ENCODE assay signal across 8 mouse cellular contexts in the genomic region with DNA sequence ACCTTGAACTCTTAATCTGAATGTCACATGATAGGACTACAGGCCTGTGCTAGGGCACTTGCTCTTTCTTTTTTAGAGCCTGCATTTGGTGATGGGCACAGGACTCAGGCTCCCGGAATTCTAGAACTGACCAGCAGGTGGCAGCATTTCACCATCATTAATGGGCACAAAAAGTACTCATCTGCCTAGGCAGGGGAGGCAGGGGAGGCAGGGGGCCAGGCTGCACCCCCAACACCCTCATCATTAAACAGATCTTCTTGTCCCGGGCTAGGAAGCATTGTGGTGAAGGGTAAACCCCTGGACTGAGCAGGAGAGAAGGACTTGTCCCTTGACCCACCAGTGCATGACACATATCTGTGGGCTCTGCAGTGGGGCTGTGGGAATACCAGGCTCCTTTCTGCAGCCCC. TPM values are rescaled to one million over a fixed set of nuclear protein-coding genes. Genes with fewer than 3 reads are reported as not detected.
A peak's percentile ranks its signal among the peaks of the same experiment; 100 is the strongest.
DNase-seq lines count a peak whose midpoint lies in the region; ATAC-seq and TF ChIP-seq lines count a peak whose summit lies in the region.

No protein-coding gene starts in this region.

- TF ChIP-seq EP300 in liver, postnatal 0 days (IDR thresholded peaks at IDR 0.05; ENCODE audit: low read depth) = no peak

- no peak for TF ChIP-seq POLR2A in cortical plate, adult 2 months (IDR thresholded peaks at IDR 0.05; ENCODE audit: extremely low read depth, insufficient read depth, low read length)

- H3K36me3 ChIP-seq in liver, postnatal 0 days (replicated peaks; ENCODE audit: insufficient read depth, low read length) = no peaks in the 10 kb centered on the region

- ATAC-seq in liver, postnatal 0 days = no peak

- WGBS in liver, postnatal 0 days (ENCODE audit: insufficient replicate concordance) = 0% methylated on average over 2 of the region's 2 CpGs

- H3K4me2 ChIP-seq in liver, postnatal 0 days (ENCODE audit: low read depth, low read length) = no peak overlapping the region

- H3K9ac ChIP-seq in liver, postnatal 0 days (replicated peaks) = no peak overlapping the region

- no peaks in the 10 kb centered on the region for H3K27me3 ChIP-seq in liver, postnatal 0 days (ENCODE audit: insufficient read depth, low read length)

- no peaks in the 10 kb centered on the region for H3K9me3 ChIP-seq in liver, postnatal 0 days (ENCODE audit: low read length)

- no peak overlapping the region for H3K27ac ChIP-seq in cortical plate, adult 2 months (ENCODE audit: insufficient read depth, low read length)
- H3K27ac ChIP-seq in liver, postnatal 0 days (ENCODE audit: low read depth) = no peak overlapping the region

- no peaks in the 10 kb centered on the region for H3K4me1 ChIP-seq in cortical plate, adult 2 months (ENCODE audit: control insufficient read depth, insufficient read depth, low read length)
- no peaks in the 10 kb centered on the region for H3K4me1 ChIP-seq in liver, postnatal 0 days (ENCODE audit: insufficient read depth)

- peak; percentile 83 for TF ChIP-seq CTCF in cortical plate, adult 2 months (IDR thresholded peaks at IDR 0.05; ENCODE audit: extremely low read depth, insufficient read depth, low read length)
- TF ChIP-seq CTCF in liver, postnatal 0 days (IDR thresholded peaks at IDR 0.05; ENCODE audit: low read depth) = peak; percentile 82

- DNase-seq in A20 (ENCODE audit: low read depth, low spot score) = peak; percentile 54
- DNase-seq in T-cell, adult 2 months (ENCODE audit: low spot score) = peak; percentile 12
- DNase-seq in gastrocnemius, postnatal 10 days = peak; percentile 79
- DNase-seq in kidney, postnatal 25 days = peak; percentile 53 to 81
- DNase-seq in liver, postnatal 0 days = peak; percentile 74
- peak; percentile 64 for DNase-seq in ovary, postnatal 14 days (ENCODE audit: low spot score)
- peak; percentile 81 for DNase-seq in thymus, postnatal 14 days

- H3K4me3 ChIP-seq in cortical plate, adult 2 months (ENCODE audit: insufficient read depth, low read length) = no peak overlapping the region
- no peak overlapping the region for H3K4me3 ChIP-seq in liver, postnatal 0 days (ENCODE audit: low read depth, low read length)

RNA-seq across cellular contexts. Expression of a gene that starts 29.0 kb away (rescaled TPM):
- polyA plus RNA-seq in cortical plate, adult 2 months (2012; rRNA removed) = 0.17 and 0.19 TPM in 2 replicates
- total RNA-seq in gastrocnemius, postnatal 10 days (2021) = under 1 TPM; 0.12 to 0.16 TPM
- 0.04 TPM in 1 of 2 replicates, not detected in the other for polyA plus RNA-seq in liver, postnatal 0 days (2015; fragmentation: Nextera tagmentation; extraction: Ambion mirVana)

Comparison
In these comparisons a context has a peak if more than half of its experiments do, and no peak if none do; other contexts are left out.
1. DNase-seq: peak in every context shown above with its lines; median percentile 81 in thymus, postnatal 14 days; 79 in gastrocnemius, postnatal 10 days; 74 in liver, postnatal 0 days; 67 in kidney, postnatal 25 days; 64 in ovary, postnatal 14 days; 54 in A20; 12 in T-cell, adult 2 months.